Mouse (Mus musculus): ENCODE data around the gene Cacnb2. TPM values are rescaled to one million over a fixed set of nuclear protein-coding genes. Genes with fewer than 3 reads are reported as not detected.

Cacnb2 gene
- polyA plus RNA-seq, 1 experiment from 2014 or later, result 2.3 TPM

DNA sequence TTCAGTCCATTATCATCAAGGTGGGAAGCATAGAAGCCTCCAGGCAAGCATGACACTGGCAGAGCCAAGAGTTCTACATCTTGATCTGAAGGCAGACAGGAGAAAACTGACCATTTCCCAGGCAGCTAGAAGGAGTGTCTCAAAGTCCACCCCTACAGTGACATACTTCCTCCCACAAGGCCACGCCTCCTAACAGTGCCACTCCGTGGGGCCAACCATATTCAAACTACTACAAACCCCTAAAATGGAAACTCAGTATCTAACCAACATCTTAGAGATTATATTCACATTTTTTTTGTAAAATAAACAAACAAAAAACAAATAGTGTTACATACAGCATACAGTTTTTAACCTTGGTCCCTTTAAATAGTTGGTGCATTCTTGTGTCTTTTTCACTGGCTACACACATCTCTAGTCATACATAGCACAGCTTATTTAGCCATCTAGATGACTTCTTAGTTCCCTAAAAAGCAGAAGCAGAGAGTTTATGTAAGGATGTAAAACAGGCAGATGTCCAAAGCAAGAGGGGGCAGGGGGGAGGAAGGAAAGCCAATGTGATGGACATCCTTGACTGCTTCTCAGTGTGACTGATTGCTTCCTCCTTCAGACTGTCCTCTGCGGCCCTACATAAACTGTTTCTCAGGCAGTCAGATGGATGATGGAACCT lies 340.9 kb downstream of the Cacnb2 start:
- Histone ChIP-seq H3K4me2 (ENCODE audit: low read depth, low read length) (no peak overlapping the region), H3K9ac (ENCODE audit: low read depth, low read length) (no peak overlapping the region), H3K9me3 (ENCODE audit: control insufficient read depth, low read length) (no peaks in the 10 kb centered on the region), H3K36me3 (ENCODE audit: control insufficient read depth, insufficient read depth, low read length) (no peaks in the 10 kb centered on the region), H3K4me1 (ENCODE audit: control insufficient read depth, insufficient read depth, low read length) (no peaks in the 10 kb centered on the region), H3K27me3 (replicated peaks; ENCODE audit: control insufficient read depth, insufficient read depth, low read length) (no peaks in the 10 kb centered on the region), H3K27ac (ENCODE audit: low read length) (no peak overlapping the region), H3K4me3 (ENCODE audit: low read length) (no peak overlapping the region)
- ATAC-seq, result no peak
- WGBS, result 76% methylated on average over 3 of the region's 3 CpGs

DNA sequence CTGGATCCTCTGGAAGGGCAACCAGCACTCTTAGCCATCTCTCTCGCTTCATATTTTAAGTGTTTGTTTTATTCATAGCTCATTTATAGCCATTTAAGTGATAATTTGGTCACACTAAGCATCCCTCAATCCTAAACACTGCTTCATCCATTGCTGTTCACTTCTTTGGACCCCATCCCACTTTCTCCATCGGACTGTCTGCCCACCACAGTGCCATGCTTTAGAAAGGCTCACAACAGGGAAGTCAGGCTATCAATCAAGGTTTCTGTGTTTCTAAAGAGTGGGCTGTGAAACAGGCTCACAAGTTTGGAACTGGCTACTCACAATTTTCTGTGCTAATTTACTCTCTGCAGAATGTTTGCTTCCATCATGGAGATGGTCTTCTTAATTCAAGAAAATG lies 350.2 kb downstream of the Cacnb2 start:
- WGBS, result 77% methylated on average over 2 of the region's 2 CpGs
- Histone ChIP-seq H3K4me2 (ENCODE audit: low read depth, low read length) (no peak overlapping the region), H3K9me3 (ENCODE audit: control insufficient read depth, low read length) (no peaks in the 10 kb centered on the region), H3K4me3 (ENCODE audit: low read length) (no peak overlapping the region), H3K9ac (ENCODE audit: low read depth, low read length) (no peak overlapping the region), H3K27me3 (replicated peaks; ENCODE audit: control insufficient read depth, insufficient read depth, low read length) (no peaks in the 10 kb centered on the region), H3K4me1 (ENCODE audit: control insufficient read depth, insufficient read depth, low read length) (no peaks in the 10 kb centered on the region), H3K27ac (ENCODE audit: low read length) (no peak overlapping the region), H3K36me3 (ENCODE audit: control insufficient read depth, insufficient read depth, low read length) (no peaks in the 10 kb centered on the region)
- no peak for ATAC-seq

DNA sequence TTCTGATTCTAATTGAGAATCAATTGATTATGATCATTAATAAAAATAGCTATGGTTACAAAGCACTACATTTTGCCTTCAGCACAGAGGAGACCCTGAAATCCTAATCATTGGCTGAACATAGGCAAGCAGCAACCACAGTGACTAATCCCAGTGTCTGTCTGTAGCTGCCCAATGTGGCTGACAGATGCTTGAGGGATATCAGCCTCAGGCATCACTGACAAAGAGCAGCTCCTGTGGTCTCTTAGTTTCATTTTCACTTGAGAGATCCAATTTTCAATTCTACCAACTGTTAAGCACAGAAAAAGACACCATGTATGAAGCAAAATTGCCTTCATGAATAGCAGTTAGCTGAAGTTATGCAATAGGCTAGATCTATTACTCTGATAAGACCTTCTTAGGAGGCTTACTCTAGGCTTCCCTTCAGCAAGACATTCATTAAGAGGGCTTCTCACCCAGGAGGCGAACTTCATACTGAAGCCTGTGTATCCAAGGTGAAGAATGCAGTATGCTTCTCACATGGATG lies 358.1 kb downstream of the Cacnb2 start:
- H3K4me3 ChIP-seq (ENCODE audit: low read length), result no peak overlapping the region
- no peak for ATAC-seq
- 74% methylated on average over 1 of the region's 1 CpGs for WGBS
- no peaks in the 10 kb centered on the region for H3K9me3 ChIP-seq (ENCODE audit: control insufficient read depth, low read length)
- H3K9ac ChIP-seq (ENCODE audit: low read depth, low read length), result no peak overlapping the region
- H3K36me3 ChIP-seq (ENCODE audit: control insufficient read depth, insufficient read depth, low read length), result no peaks in the 10 kb centered on the region
- no peak overlapping the region for H3K4me2 ChIP-seq (ENCODE audit: low read depth, low read length)
- no peaks in the 10 kb centered on the region for H3K27me3 ChIP-seq (replicated peaks; ENCODE audit: control insufficient read depth, insufficient read depth, low read length)
- no peak overlapping the region for H3K27ac ChIP-seq (ENCODE audit: low read length)
- H3K4me1 ChIP-seq (ENCODE audit: control insufficient read depth, insufficient read depth, low read length), result no peaks in the 10 kb centered on the region

- ATAC-seq, result no peak
These were observed 358.6 kb downstream of the Cacnb2 start for GRCm38 (mm10) chr2:14961493-14961892.

GRCm38 (mm10) chr2:14984029-14984428 lies 381.1 kb downstream of the Cacnb2 start:
- Histone ChIP-seq H3K4me3 (ENCODE audit: low read length) (no peak overlapping the region), H3K27me3 (replicated peaks; ENCODE audit: control insufficient read depth, insufficient read depth, low read length) (no peaks in the 10 kb centered on the region), H3K4me1 (ENCODE audit: control insufficient read depth, insufficient read depth, low read length) (no peaks in the 10 kb centered on the region), H3K36me3 (ENCODE audit: control insufficient read depth, insufficient read depth, low read length) (no peaks in the 10 kb centered on the region), H3K4me2 (ENCODE audit: low read depth, low read length) (no peak overlapping the region), H3K9ac (ENCODE audit: low read depth, low read length) (no peak overlapping the region), H3K27ac (ENCODE audit: low read length) (no peak overlapping the region), H3K9me3 (ENCODE audit: control insufficient read depth, low read length) (no peaks in the 10 kb centered on the region)
- ATAC-seq, result no peak
- WGBS, result 78% methylated on average over 11 of the region's 11 CpGs

More at GRCm38 (mm10) chr2:14961493-14961892, 358.6 kb downstream of the Cacnb2 start:
- no peaks in the 10 kb centered on the region for H3K36me3 ChIP-seq (ENCODE audit: control insufficient read depth, insufficient read depth, low read length)
- WGBS, result 81% methylated on average over 2 of the region's 2 CpGs
- no peaks in the 10 kb centered on the region for H3K4me1 ChIP-seq (ENCODE audit: control insufficient read depth, insufficient read depth, low read length)
- no peaks in the 10 kb centered on the region for H3K9me3 ChIP-seq (ENCODE audit: control insufficient read depth, low read length)
- H3K4me2 ChIP-seq (ENCODE audit: low read depth, low read length), result no peak overlapping the region
- H3K27me3 ChIP-seq (replicated peaks; ENCODE audit: control insufficient read depth, insufficient read depth, low read length), result no peaks in the 10 kb centered on the region
- H3K9ac ChIP-seq (ENCODE audit: low read depth, low read length), result no peak overlapping the region
- H3K27ac ChIP-seq (ENCODE audit: low read length), result no peak overlapping the region
- no peak overlapping the region for H3K4me3 ChIP-seq (ENCODE audit: low read length)

DNA sequence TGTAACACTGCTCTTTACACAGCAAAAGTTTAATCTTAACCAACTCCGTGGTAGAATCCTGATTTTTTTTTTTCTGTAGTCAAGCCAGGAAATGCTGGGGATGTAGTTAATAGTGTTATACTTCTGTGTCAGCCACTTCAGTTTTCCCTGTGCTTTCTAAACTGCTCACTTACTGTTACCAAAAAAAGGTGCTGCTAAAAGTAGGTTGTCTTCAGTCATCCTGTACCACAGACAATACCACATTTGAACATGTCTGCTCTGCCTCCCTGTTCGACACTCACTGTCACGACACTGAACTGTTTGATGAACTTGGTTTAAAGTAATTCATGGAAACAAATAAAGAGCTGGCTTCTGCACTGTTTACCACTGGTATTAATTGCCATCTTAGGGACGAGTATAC lies 385.6 kb downstream of the Cacnb2 start:
- no peak for ATAC-seq
- Histone ChIP-seq H3K4me3 (ENCODE audit: low read length) (no peak overlapping the region), H3K27me3 (replicated peaks; ENCODE audit: control insufficient read depth, insufficient read depth, low read length) (no peaks in the 10 kb centered on the region), H3K27ac (ENCODE audit: low read length) (no peak overlapping the region), H3K9ac (ENCODE audit: low read depth, low read length) (no peak overlapping the region), H3K4me2 (ENCODE audit: low read depth, low read length) (no peak overlapping the region), H3K9me3 (ENCODE audit: control insufficient read depth, low read length) (no peaks in the 10 kb centered on the region), H3K4me1 (ENCODE audit: control insufficient read depth, insufficient read depth, low read length) (no peaks in the 10 kb centered on the region), H3K36me3 (ENCODE audit: control insufficient read depth, insufficient read depth, low read length) (no peaks in the 10 kb centered on the region)
- WGBS, result 70% methylated on average over 4 of the region's 4 CpGs

- 84% methylated on average over 4 of the region's 4 CpGs for WGBS
- no peaks in the 10 kb centered on the region for H3K27me3 ChIP-seq (replicated peaks; ENCODE audit: control insufficient read depth, insufficient read depth, low read length)
- no peak for ATAC-seq
These were observed 386.5 kb downstream of the Cacnb2 start for GRCm38 (mm10) chr2:14989350-14989749.

GRCm38 (mm10) chr2:14992531-14992930 lies 389.6 kb downstream of the Cacnb2 start:
- H3K36me3 ChIP-seq (ENCODE audit: control insufficient read depth, insufficient read depth, low read length), result no peaks in the 10 kb centered on the region
- no peaks in the 10 kb centered on the region for H3K4me1 ChIP-seq (ENCODE audit: control insufficient read depth, insufficient read depth, low read length)
- H3K4me2 ChIP-seq (ENCODE audit: low read depth, low read length), result no peak overlapping the region
- no peak for ATAC-seq
- H3K9me3 ChIP-seq (ENCODE audit: control insufficient read depth, low read length), result no peaks in the 10 kb centered on the region
- no peak overlapping the region for H3K4me3 ChIP-seq (ENCODE audit: low read length)
- WGBS, result 93% methylated on average over 4 of the region's 4 CpGs
- H3K9ac ChIP-seq (ENCODE audit: low read depth, low read length), result no peak overlapping the region
- no peak overlapping the region for H3K27ac ChIP-seq (ENCODE audit: low read length)
- no peaks in the 10 kb centered on the region for H3K27me3 ChIP-seq (replicated peaks; ENCODE audit: control insufficient read depth, insufficient read depth, low read length)

More at GRCm38 (mm10) chr2:14989350-14989749, 386.5 kb downstream of the Cacnb2 start:
- Histone ChIP-seq H3K9me3 (ENCODE audit: control insufficient read depth, low read length) (no peaks in the 10 kb centered on the region), H3K9ac (ENCODE audit: low read depth, low read length) (no peak overlapping the region), H3K4me2 (ENCODE audit: low read depth, low read length) (no peak overlapping the region), H3K36me3 (ENCODE audit: control insufficient read depth, insufficient read depth, low read length) (no peaks in the 10 kb centered on the region), H3K4me1 (ENCODE audit: control insufficient read depth, insufficient read depth, low read length) (no peaks in the 10 kb centered on the region), H3K4me3 (ENCODE audit: low read length) (no peak overlapping the region), H3K27ac (ENCODE audit: low read length) (no peak overlapping the region)

- Histone ChIP-seq H3K9me3 (ENCODE audit: control insufficient read depth, low read length) (no peaks in the 10 kb centered on the region), H3K27me3 (replicated peaks; ENCODE audit: control insufficient read depth, insufficient read depth, low read length) (no peaks in the 10 kb centered on the region), H3K4me3 (ENCODE audit: low read length) (no peak overlapping the region), H3K4me2 (ENCODE audit: low read depth, low read length) (no peak overlapping the region), H3K4me1 (ENCODE audit: control insufficient read depth, insufficient read depth, low read length) (no peaks in the 10 kb centered on the region), H3K36me3 (ENCODE audit: control insufficient read depth, insufficient read depth, low read length) (no peaks in the 10 kb centered on the region), H3K9ac (ENCODE audit: low read depth, low read length) (no peak overlapping the region), H3K27ac (ENCODE audit: low read length) (no peak overlapping the region)
- no peak for ATAC-seq
- 77% methylated on average over 4 of the region's 4 CpGs for WGBS
These were observed 393.1 kb downstream of the Cacnb2 start for GRCm38 (mm10) chr2:14996036-14996435.

DNA sequence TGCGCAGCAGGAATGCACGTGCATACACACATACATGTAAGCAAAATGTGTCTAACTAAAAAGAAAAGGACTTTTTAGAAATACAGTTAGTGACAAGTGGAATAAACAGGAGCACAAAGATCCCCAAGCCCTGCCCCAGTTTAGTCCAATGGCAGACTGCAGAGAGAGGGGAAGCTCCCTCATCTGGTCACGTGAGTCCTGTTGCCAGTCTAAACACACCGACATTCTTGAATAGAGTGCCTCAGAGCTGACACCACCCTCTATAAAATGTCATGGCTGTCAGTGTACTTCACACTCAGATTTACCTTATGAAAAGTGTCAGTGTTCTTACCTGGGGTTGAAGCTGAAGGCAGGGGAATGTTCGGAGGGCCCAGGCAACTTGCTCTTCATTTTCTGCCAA lies 394.9 kb downstream of the Cacnb2 start:
- Histone ChIP-seq H3K4me3 (ENCODE audit: low read length) (no peak overlapping the region), H3K27me3 (replicated peaks; ENCODE audit: control insufficient read depth, insufficient read depth, low read length) (no peaks in the 10 kb centered on the region), H3K4me2 (ENCODE audit: low read depth, low read length) (no peak overlapping the region), H3K36me3 (ENCODE audit: control insufficient read depth, insufficient read depth, low read length) (no peaks in the 10 kb centered on the region), H3K27ac (ENCODE audit: low read length) (no peak overlapping the region), H3K9ac (ENCODE audit: low read depth, low read length) (no peak overlapping the region), H3K9me3 (ENCODE audit: control insufficient read depth, low read length) (no peaks in the 10 kb centered on the region), H3K4me1 (ENCODE audit: control insufficient read depth, insufficient read depth, low read length) (no peaks in the 10 kb centered on the region)
- ATAC-seq, result no peak
- 79% methylated on average over 5 of the region's 5 CpGs for WGBS
